ENCODE assay signal across 9 mouse cellular contexts in the genomic region with DNA sequence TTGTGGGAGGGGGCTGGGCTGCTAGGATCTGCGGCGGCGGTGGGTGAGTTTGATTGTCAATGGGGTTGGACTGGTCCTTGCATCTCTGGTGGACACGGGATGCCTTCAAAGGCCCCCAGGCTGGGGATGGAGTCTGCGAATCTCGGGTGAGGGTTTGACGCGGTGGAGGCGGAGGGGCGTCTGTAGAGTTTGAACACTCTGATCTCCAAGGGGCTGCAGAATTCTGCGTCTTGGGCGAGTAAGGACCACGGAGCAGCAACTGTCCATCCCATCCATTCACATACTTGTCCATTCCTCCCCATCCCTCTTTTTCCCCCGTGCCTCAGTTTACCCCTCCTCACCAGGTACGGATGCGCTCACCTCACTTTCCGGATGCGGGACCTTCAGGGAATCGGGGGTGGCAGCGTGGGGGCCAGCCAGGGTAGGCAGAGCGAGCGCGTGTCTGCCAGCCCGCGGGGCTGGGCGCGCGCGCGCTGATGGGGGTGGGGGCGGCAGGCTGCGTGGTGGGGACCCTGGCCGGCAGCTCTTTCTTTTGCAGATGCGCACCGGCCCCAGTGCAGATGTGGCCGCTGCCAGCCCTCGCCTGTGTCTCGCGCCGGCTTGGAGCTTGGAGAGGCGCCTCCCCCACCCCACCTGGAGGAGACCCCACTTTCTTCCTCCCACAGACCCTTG. TPM values are rescaled to one million over a fixed set of nuclear protein-coding genes. Genes with fewer than 3 reads are reported as not detected.
DNase-seq lines count a peak whose midpoint lies in the region; ATAC-seq lines count a peak whose summit lies in the region.
"Had no signal": no experiment of that assay in that cellular context is flagged by ENCODE, and none has a peak within 500 bp of the region (broad histone marks: within the 10 kb centered on the region; RNA-seq: fewer than 3 reads in every experiment).

A gene (minus strand): TSS at position 452 of the 672 bp plus-strand sequence.

- intact Hi-C loops in heart, postnatal 36 days (cut with DNase I), result no loop called here

- H3K9me3 ChIP-seq in heart, embryonic 16.5 days (replicated peaks; ENCODE audit: control insufficient read depth, low read length), result peaks cover 3% of the 10 kb centered on the region; the same call in 1 of the 2 replicates
- H3K9me3 ChIP-seq in embryonic facial prominence, embryonic 12.5 days, result no peaks in the 10 kb centered on the region
- no peaks in the 10 kb centered on the region for H3K9me3 ChIP-seq in intestine, embryonic 16.5 days (ENCODE audit: control insufficient read depth, low read length)
- no peaks in the 10 kb centered on the region for H3K9me3 ChIP-seq in midbrain, embryonic 12.5 days
- H3K9me3 ChIP-seq: G1E had no signal

- ATAC-seq in heart, embryonic 16.5 days (replicated peaks; ENCODE audit: extremely low read depth, insufficient read depth, low FRiP score), result no peak
- ATAC-seq in embryonic facial prominence, embryonic 12.5 days (ENCODE audit: insufficient number of reproducible peaks, insufficient read depth, low FRiP score, low TSS enrichment), result peak; percentile 49; the same call in 1 of the 2 replicates
- ATAC-seq in intestine, embryonic 16.5 days, result peak; percentile 71
- ATAC-seq in midbrain, embryonic 12.5 days (ENCODE audit: low FRiP score, low read depth), result peak; percentile 61

- no peak within 1 kb of the TSS for H3K27ac ChIP-seq in heart, embryonic 16.5 days (ENCODE audit: low read length)
- no peak within 1 kb of the TSS for H3K27ac ChIP-seq in embryonic facial prominence, embryonic 12.5 days
- H3K27ac ChIP-seq in intestine, embryonic 16.5 days (ENCODE audit: low read length), result no peak within 1 kb of the TSS
- H3K27ac ChIP-seq in midbrain, embryonic 12.5 days (replicated peaks), result peak within 1 kb of the TSS; percentile 75

- peak within 1 kb of the TSS; percentile 36 for H3K4me3 ChIP-seq in heart, embryonic 16.5 days (ENCODE audit: low read length)
- H3K4me3 ChIP-seq in embryonic facial prominence, embryonic 12.5 days, result peak within 1 kb of the TSS; percentile 44
- H3K4me3 ChIP-seq in intestine, embryonic 16.5 days (ENCODE audit: low read length), result peak within 1 kb of the TSS; percentile 44
- H3K4me3 ChIP-seq in midbrain, embryonic 12.5 days, result peak within 1 kb of the TSS; percentile 58

- H3K27me3 ChIP-seq in heart, embryonic 16.5 days (ENCODE audit: control insufficient read depth, insufficient read depth, low read length), result peaks cover 54% of the 10 kb centered on the region
- H3K27me3 ChIP-seq in embryonic facial prominence, embryonic 12.5 days, result peaks cover 67% of the 10 kb centered on the region
- H3K27me3 ChIP-seq in intestine, embryonic 16.5 days (replicated peaks; ENCODE audit: control insufficient read depth, insufficient read depth, low read length), result peaks cover 38% of the 10 kb centered on the region
- peaks cover 55% of the 10 kb centered on the region for H3K27me3 ChIP-seq in midbrain, embryonic 12.5 days

- H3K4me1 ChIP-seq in heart, embryonic 16.5 days (ENCODE audit: control insufficient read depth, insufficient read depth, low read length), result peaks cover 7% of the 10 kb centered on the region
- H3K4me1 ChIP-seq in embryonic facial prominence, embryonic 12.5 days, result peaks cover 21% of the 10 kb centered on the region
- peaks cover 19% of the 10 kb centered on the region for H3K4me1 ChIP-seq in intestine, embryonic 16.5 days (ENCODE audit: control insufficient read depth, insufficient read depth, low read length)
- peaks cover 34% of the 10 kb centered on the region for H3K4me1 ChIP-seq in midbrain, embryonic 12.5 days

- no peak for DNase-seq in heart, postnatal 36 days
- DNase-seq in natural killer cell, adult 2 months (ENCODE audit: low spot score in 2 of 2), result no peak
- DNase-seq in adrenal gland, adult 8-10 months, result no peak
- no peak for DNase-seq in heart, adult 9 months (ENCODE audit: low spot score in 2 of 2)

- WGBS in heart, embryonic 16.5 days, result 2% methylated on average over 41 of the region's 41 CpGs
- WGBS in embryonic facial prominence, embryonic 12.5 days, result under 1% methylated on average over 41 of the region's 41 CpGs
- WGBS in intestine, embryonic 16.5 days, result under 1% methylated on average over 41 of the region's 41 CpGs
- 0% methylated on average over 38 of the region's 41 CpGs for WGBS in midbrain, embryonic 12.5 days

- H3K4me2 ChIP-seq in heart, embryonic 16.5 days (ENCODE audit: low read depth, low read length), result peak within 1 kb of the TSS; percentile 58
- peak within 1 kb of the TSS; percentile 92 for H3K4me2 ChIP-seq in embryonic facial prominence, embryonic 12.5 days (replicated peaks)
- H3K4me2 ChIP-seq in intestine, embryonic 16.5 days (ENCODE audit: low read depth, low read length), result peak within 1 kb of the TSS; percentile 85
- H3K4me2 ChIP-seq in midbrain, embryonic 12.5 days (replicated peaks), result peak within 1 kb of the TSS; percentile 95

- H3K36me3 ChIP-seq in heart, embryonic 16.5 days (ENCODE audit: control insufficient read depth, insufficient read depth), result no peaks in the 10 kb centered on the region
- no peaks in the 10 kb centered on the region for H3K36me3 ChIP-seq in embryonic facial prominence, embryonic 12.5 days
- H3K36me3 ChIP-seq in intestine, embryonic 16.5 days (ENCODE audit: control insufficient read depth, insufficient read depth, low read length), result no peaks in the 10 kb centered on the region
- H3K36me3 ChIP-seq in midbrain, embryonic 12.5 days, result no peaks in the 10 kb centered on the region
- H3K36me3 ChIP-seq: G1E had no signal

- H3K9ac ChIP-seq in heart, embryonic 16.5 days (ENCODE audit: low read length), result no peak within 1 kb of the TSS
- H3K9ac ChIP-seq in embryonic facial prominence, embryonic 12.5 days, result peak within 1 kb of the TSS; percentile 40
- peak within 1 kb of the TSS; percentile 50 for H3K9ac ChIP-seq in intestine, embryonic 16.5 days (ENCODE audit: low read depth, low read length)
- peak within 1 kb of the TSS; percentile 64 for H3K9ac ChIP-seq in midbrain, embryonic 12.5 days (replicated peaks)

RNA-seq across cellular contexts. Expression of the gene that starts here (rescaled TPM):
- 0.05 and 0.07 TPM in 2 replicates for polyA plus RNA-seq in heart, embryonic 16.5 days (2015; fragmentation: Nextera tagmentation; extraction: Ambion mirVana)
- total RNA-seq in heart, postnatal 36 days (2021), result not detected
- 0.48 and 0.52 TPM in 2 replicates for polyA plus RNA-seq in embryonic facial prominence, embryonic 12.5 days (2016; fragmentation: Nextera tagmentation; extraction: Ambion mirVana)
- polyA plus RNA-seq in intestine, embryonic 16.5 days (2015; fragmentation: Nextera tagmentation; extraction: Ambion mirVana), result 0.12 and 0.15 TPM in 2 replicates
- 3.3 and 4.7 TPM in 2 replicates for polyA plus RNA-seq in midbrain, embryonic 12.5 days (2016; fragmentation: Nextera tagmentation; extraction: Ambion mirVana)
- 1 to 10 TPM; 2.0 to 5.6 (median 4.0) TPM for total RNA-seq in adrenal gland, adult 8-10 months (2022)
- polyA plus RNA-seq: G1E had no signal

Comparison
In these comparisons a context has a peak if more than half of its experiments do, and no peak if none do; other contexts are left out.
1. Peak in ATAC-seq, H3K4me3 ChIP-seq, H3K9ac ChIP-seq and H3K4me2 ChIP-seq in embryonic facial prominence, embryonic 12.5 days; RNA of the gene not detected or under 1 TPM.
2. Peak in ATAC-seq, H3K4me3 ChIP-seq, H3K9ac ChIP-seq and H3K4me2 ChIP-seq in intestine, embryonic 16.5 days; RNA of the gene not detected or under 1 TPM.